Mouse (Mus musculus) heart, embryonic 15.5 days (tissue): ENCODE measurements around the gene D11Wsu47e. TPM values are rescaled to one million over a fixed set of nuclear protein-coding genes. Genes with fewer than 3 reads are reported as not detected.

Experiments used
- ATAC-seq: fragments of 200-750 bp; cut with Nextera tagmentation; replicated peaks from 2 replicates; pipeline ENCODE4 v1.8.0; 2017; ENCODE audit warnings: low read depth, moderate TSS enrichment; ENCODE audit not compliant: insufficient number of reproducible peaks, insufficient read depth, low FRiP score
- H3K27ac ChIP-seq: fragments of 300-500 bp; sonication (generic); 2 replicates; pipeline ENCODE4 v1.5.1; 2015; ENCODE audit warnings: mild to moderate bottlenecking, inconsistent platforms
- H3K27me3 ChIP-seq: fragments of 300-500 bp; sonication (generic); 2 replicates; pipeline ENCODE4 v1.6.1; 2015; ENCODE audit warnings: inconsistent platforms
- H3K36me3 ChIP-seq: fragments of 300-500 bp; sonication (generic); 2 replicates; pipeline ENCODE4 v1.6.1; 2015; ENCODE audit warnings: mild to moderate bottlenecking, inconsistent platforms
- H3K4me1 ChIP-seq: fragments of 300-500 bp; sonication (generic); replicated peaks from 2 replicates; pipeline ENCODE4 v1.6.1; 2015; ENCODE audit warnings: inconsistent platforms
- H3K4me2 ChIP-seq: fragments of 300-500 bp; sonication (generic); 2 replicates; pipeline ENCODE4 v1.6.1; 2015; ENCODE audit warnings: inconsistent platforms, mild to moderate bottlenecking, moderate library complexity
- H3K4me3 ChIP-seq: fragments of 300-500 bp; sonication (generic); 2 replicates; pipeline ENCODE4 v1.5.1; 2015; ENCODE audit warnings: mild to moderate bottlenecking, inconsistent platforms
- H3K9ac ChIP-seq: fragments of 300-500 bp; sonication (generic); 2 replicates; pipeline ENCODE4 v1.6.1; 2015; ENCODE audit warnings: mild to moderate bottlenecking, inconsistent platforms
- H3K9me3 ChIP-seq: fragments of 300-500 bp; sonication (generic); replicated peaks from 2 replicates; pipeline ENCODE4 v1.6.1; 2016; ENCODE audit warnings: inconsistent platforms
- WGBS: fragments of 180-500 bp; shearing (Covaris S2); methylation state at CpG from one replicate; pipeline ENCODE4 v1.1.7; 2015; ENCODE audit warnings: mixed read lengths; 5-methylcytosine and 5-hydroxymethylcytosine counted together
- polyA plus RNA-seq: library from polyadenylated mRNA; unstranded; fragments of >200 nt; fragmentation: Nextera tagmentation; extraction: Ambion mirVana; gene quantifications from 2 replicates; pipeline ENCODE4 v1.2.1, GENCODE M21; 2015

D11Wsu47e gene
- polyA plus RNA-seq, 1 experiment from 2014 or later, result 13.8 TPM

DNA sequence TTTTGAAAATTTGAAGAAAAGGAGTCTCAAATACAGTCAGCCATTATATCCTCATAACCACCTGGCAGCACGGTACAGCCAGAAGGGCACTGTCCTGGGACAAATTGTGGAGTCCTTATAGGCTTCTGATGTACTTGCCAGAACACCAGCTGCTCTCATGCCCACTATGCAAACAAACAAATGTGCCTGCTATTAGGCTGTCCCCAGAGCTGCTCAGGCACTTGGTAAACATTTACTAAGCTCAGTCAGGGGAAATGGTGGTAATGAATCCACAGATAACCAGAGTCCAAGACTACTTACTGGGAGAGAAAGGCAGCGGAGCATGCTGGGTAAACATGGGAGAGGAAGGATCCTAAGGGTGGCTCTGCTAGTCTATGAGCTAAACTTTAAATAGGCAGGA is 17.1 kb upstream of the D11Wsu47e start:
- no peaks in the 10 kb centered on the region for H3K9me3 ChIP-seq
- 67% methylated on average over 2 of the region's 2 CpGs for WGBS
- no peak overlapping the region for H3K4me2 ChIP-seq
- no peaks in the 10 kb centered on the region for H3K27me3 ChIP-seq
- no peak overlapping the region for H3K27ac ChIP-seq
- peaks cover 34% of the 10 kb centered on the region for H3K36me3 ChIP-seq
- H3K4me3 ChIP-seq, result no peak overlapping the region
- H3K9ac ChIP-seq, result no peak overlapping the region
- ATAC-seq, result no peak
- peaks cover 19% of the 10 kb centered on the region for H3K4me1 ChIP-seq

DNA sequence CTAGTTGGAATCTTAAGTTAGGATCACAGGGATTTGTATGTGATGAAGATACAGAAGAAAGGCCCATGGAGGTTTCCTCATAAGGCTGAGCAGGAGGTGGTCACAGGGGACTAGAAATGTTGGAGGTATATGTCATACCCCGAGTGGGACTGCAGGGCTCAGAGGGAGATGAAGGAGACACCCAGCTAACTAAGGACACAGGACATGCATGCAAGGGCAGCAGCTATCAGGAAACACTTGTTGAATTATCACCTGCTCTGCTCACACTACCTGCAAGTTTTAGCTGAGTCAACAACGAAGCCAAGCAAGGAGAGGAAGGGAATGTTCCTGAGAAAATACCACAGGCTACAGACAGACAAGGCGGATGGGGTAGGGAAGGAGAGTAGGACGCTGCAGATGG is 16.5 kb upstream of the D11Wsu47e start:
- peaks cover 33% of the 10 kb centered on the region for H3K36me3 ChIP-seq
- H3K9me3 ChIP-seq, result no peaks in the 10 kb centered on the region
- H3K9ac ChIP-seq, result no peak overlapping the region
- 69% methylated on average over 4 of the region's 4 CpGs for WGBS
- no peak overlapping the region for H3K27ac ChIP-seq
- no peak for ATAC-seq
- H3K4me2 ChIP-seq, result no peak overlapping the region
- H3K4me1 ChIP-seq, result peaks cover 19% of the 10 kb centered on the region
- H3K4me3 ChIP-seq, result no peak overlapping the region
- no peaks in the 10 kb centered on the region for H3K27me3 ChIP-seq

DNA sequence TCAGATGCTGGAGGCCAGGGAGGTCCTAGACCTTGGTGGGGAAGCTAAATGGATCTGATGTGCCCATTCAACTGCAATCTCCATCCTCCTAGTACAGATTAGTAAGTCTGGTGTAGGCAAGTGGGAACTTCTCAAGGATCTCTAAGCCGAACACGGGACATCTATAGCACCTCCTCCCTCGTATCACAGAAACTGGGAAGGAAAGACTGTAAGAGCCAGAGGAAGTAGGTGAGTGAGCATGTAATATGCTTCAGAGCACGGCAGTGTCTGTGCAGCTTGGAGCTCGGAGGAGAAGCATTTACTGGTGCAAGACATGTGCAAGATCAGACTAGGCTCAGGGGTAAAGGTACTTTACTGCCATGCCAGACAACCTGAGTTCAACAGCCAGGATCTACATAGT is 15.4 kb upstream of the D11Wsu47e start:
- 74% methylated on average over 5 of the region's 5 CpGs for WGBS
- Histone ChIP-seq H3K4me2 (no peak overlapping the region), H3K36me3 (peaks cover 24% of the 10 kb centered on the region), H3K4me1 (peaks cover 27% of the 10 kb centered on the region), H3K9me3 (no peaks in the 10 kb centered on the region), H3K27me3 (no peaks in the 10 kb centered on the region), H3K4me3 (no peak overlapping the region), H3K9ac (no peak overlapping the region), H3K27ac (no peak overlapping the region)
- ATAC-seq, result no peak

GRCm38 (mm10) chr11:113669711-113670110 is 14.5 kb upstream of the D11Wsu47e start:
- Histone ChIP-seq H3K27ac (no peak overlapping the region), H3K27me3 (no peaks in the 10 kb centered on the region), H3K4me1 (peaks cover 31% of the 10 kb centered on the region), H3K9ac (no peak overlapping the region), H3K36me3 (peaks cover 22% of the 10 kb centered on the region), H3K4me3 (no peak overlapping the region), H3K4me2 (no peak overlapping the region), H3K9me3 (no peaks in the 10 kb centered on the region)
- 67% methylated on average over 4 of the region's 4 CpGs for WGBS
- ATAC-seq, result no peak

GRCm38 (mm10) chr11:113673614-113674013 is 10.6 kb upstream of the D11Wsu47e start:
- peaks cover 26% of the 10 kb centered on the region for H3K4me1 ChIP-seq
- H3K4me3 ChIP-seq, result no peak overlapping the region
- no peaks in the 10 kb centered on the region for H3K27me3 ChIP-seq
- H3K4me2 ChIP-seq, result no peak overlapping the region
- peaks cover 32% of the 10 kb centered on the region for H3K36me3 ChIP-seq
- 55% methylated on average over 4 of the region's 4 CpGs for WGBS
- H3K9ac ChIP-seq, result no peak overlapping the region
- peak overlapping the region; percentile 69 for H3K27ac ChIP-seq
- no peak for ATAC-seq
- H3K9me3 ChIP-seq, result no peaks in the 10 kb centered on the region

DNA sequence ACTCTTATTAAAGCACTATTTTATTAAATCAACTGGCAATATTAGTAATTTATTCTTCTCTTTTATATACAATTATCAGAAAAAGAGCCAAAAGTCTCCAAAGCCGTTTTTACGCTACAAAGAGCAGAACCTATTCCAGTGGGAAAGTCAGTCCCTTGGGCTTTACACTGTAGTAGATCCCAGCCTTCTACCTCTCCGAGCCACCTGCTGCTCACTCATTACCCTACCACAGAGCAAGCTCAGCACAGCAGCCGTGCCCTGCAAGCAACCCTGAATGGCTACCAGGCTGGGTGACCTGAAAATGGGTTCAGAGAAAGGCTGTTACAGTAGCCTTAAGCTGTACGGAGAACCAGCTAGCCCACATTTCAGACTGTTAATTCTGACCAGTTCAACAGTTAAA is 9.6 kb upstream of the D11Wsu47e start:
- H3K27ac ChIP-seq, result no peak overlapping the region
- no peak overlapping the region for H3K9ac ChIP-seq
- no peak overlapping the region for H3K4me2 ChIP-seq
- peaks cover 28% of the 10 kb centered on the region for H3K4me1 ChIP-seq
- peaks cover 30% of the 10 kb centered on the region for H3K36me3 ChIP-seq
- H3K9me3 ChIP-seq, result no peaks in the 10 kb centered on the region
- 86% methylated on average over 5 of the region's 5 CpGs for WGBS
- ATAC-seq, result no peak
- H3K27me3 ChIP-seq, result no peaks in the 10 kb centered on the region
- no peak overlapping the region for H3K4me3 ChIP-seq

DNA sequence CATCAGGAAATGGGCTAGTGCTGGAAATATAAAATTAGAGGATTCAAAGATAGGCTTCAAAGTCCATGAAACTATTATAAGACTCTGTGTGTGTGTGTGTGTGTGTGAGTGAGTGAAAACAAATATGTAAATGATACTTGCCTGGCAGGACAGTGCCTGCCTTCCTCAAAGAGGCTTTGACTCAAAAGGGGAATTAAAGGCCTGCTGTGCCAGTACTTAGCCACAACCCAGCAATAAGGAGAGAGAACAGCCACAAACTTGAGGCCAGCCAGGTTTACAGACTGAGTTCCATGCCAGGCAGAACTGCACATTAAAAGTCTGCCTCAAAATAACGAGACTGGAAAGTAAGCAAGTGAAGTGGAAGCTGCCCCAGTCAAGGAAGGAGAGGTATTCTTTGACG is 7.4 kb upstream of the D11Wsu47e start:
- no peak overlapping the region for H3K27ac ChIP-seq
- 82% methylated on average over 2 of the region's 2 CpGs for WGBS
- peaks cover 22% of the 10 kb centered on the region for H3K36me3 ChIP-seq
- peaks cover 42% of the 10 kb centered on the region for H3K4me1 ChIP-seq
- H3K9me3 ChIP-seq, result no peaks in the 10 kb centered on the region
- H3K27me3 ChIP-seq, result no peaks in the 10 kb centered on the region
- no peak overlapping the region for H3K9ac ChIP-seq
- H3K4me2 ChIP-seq, result no peak overlapping the region
- no peak overlapping the region for H3K4me3 ChIP-seq
- no peak for ATAC-seq

- no peak overlapping the region for H3K4me3 ChIP-seq
- peaks cover 46% of the 10 kb centered on the region for H3K4me1 ChIP-seq
- no peaks in the 10 kb centered on the region for H3K9me3 ChIP-seq
- ATAC-seq, result no peak
- peaks cover 20% of the 10 kb centered on the region for H3K36me3 ChIP-seq
- no peak overlapping the region for H3K4me2 ChIP-seq
- WGBS, result 96% methylated on average over 2 of the region's 2 CpGs
- no peaks in the 10 kb centered on the region for H3K27me3 ChIP-seq
- H3K9ac ChIP-seq, result no peak overlapping the region
- H3K27ac ChIP-seq, result no peak overlapping the region
Measured at GRCm38 (mm10) chr11:113677378-113677777, 6.8 kb upstream of the D11Wsu47e start.

GRCm38 (mm10) chr11:113678373-113678772 is 5.8 kb upstream of the D11Wsu47e start:
- H3K27ac ChIP-seq, result peak overlapping the region; percentile 80

DNA sequence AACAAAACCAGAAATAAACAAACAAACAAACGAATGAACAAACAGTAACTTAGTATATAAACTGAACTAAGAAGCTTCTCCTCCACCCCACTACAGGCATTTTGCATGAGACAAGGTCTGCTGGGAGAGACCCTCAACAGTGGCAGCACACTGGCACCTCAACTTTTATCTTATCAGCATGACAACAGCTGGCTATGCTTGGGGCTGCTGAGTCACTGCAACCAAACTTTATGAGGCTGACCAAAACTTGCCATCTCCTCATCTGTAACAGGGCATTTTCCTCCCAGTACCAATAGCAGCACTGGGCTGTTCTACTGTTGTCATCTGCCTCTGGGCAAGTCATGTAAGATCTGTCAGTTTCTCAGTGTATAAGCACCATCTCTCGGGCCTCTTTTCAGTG is 3.3 kb upstream of the D11Wsu47e start:
- no peak overlapping the region for H3K9ac ChIP-seq
- H3K4me2 ChIP-seq, result no peak overlapping the region
- H3K36me3 ChIP-seq, result peaks cover 10% of the 10 kb centered on the region
- ATAC-seq, result no peak
- peaks cover 47% of the 10 kb centered on the region for H3K4me1 ChIP-seq
- no peak overlapping the region for H3K27ac ChIP-seq
- H3K9me3 ChIP-seq, result no peaks in the 10 kb centered on the region
- H3K27me3 ChIP-seq, result no peaks in the 10 kb centered on the region
- no peak overlapping the region for H3K4me3 ChIP-seq
- WGBS, result 60% methylated on average over 2 of the region's 2 CpGs

More at GRCm38 (mm10) chr11:113678373-113678772, 5.8 kb upstream of the D11Wsu47e start:
- 56% methylated on average over 8 of the region's 8 CpGs for WGBS
- no peak; the same call in 1 of the 2 replicates for ATAC-seq
- no peaks in the 10 kb centered on the region for H3K9me3 ChIP-seq
- H3K36me3 ChIP-seq, result peaks cover 19% of the 10 kb centered on the region
- no peak overlapping the region for H3K9ac ChIP-seq
- no peaks in the 10 kb centered on the region for H3K27me3 ChIP-seq
- peaks cover 44% of the 10 kb centered on the region for H3K4me1 ChIP-seq
- H3K4me2 ChIP-seq, result 0 out of 2 replicates have a peak overlapping the region, but pooled peaks have one; percentile 6
- H3K4me3 ChIP-seq, result no peak overlapping the region

GRCm38 (mm10) chr11:113681979-113682378 is 2.2 kb upstream of the D11Wsu47e start:
- H3K27ac ChIP-seq, result no peak overlapping the region
- H3K4me2 ChIP-seq, result peak overlapping the region; percentile 87
- peaks cover 52% of the 10 kb centered on the region for H3K4me1 ChIP-seq
- H3K4me3 ChIP-seq, result peak overlapping the region; percentile 98
- no peaks in the 10 kb centered on the region for H3K9me3 ChIP-seq
- no peak overlapping the region for H3K9ac ChIP-seq
- no peak for ATAC-seq
- H3K27me3 ChIP-seq, result no peaks in the 10 kb centered on the region
- H3K36me3 ChIP-seq, result no peaks in the 10 kb centered on the region; the same call in 1 of the 2 replicates

DNA sequence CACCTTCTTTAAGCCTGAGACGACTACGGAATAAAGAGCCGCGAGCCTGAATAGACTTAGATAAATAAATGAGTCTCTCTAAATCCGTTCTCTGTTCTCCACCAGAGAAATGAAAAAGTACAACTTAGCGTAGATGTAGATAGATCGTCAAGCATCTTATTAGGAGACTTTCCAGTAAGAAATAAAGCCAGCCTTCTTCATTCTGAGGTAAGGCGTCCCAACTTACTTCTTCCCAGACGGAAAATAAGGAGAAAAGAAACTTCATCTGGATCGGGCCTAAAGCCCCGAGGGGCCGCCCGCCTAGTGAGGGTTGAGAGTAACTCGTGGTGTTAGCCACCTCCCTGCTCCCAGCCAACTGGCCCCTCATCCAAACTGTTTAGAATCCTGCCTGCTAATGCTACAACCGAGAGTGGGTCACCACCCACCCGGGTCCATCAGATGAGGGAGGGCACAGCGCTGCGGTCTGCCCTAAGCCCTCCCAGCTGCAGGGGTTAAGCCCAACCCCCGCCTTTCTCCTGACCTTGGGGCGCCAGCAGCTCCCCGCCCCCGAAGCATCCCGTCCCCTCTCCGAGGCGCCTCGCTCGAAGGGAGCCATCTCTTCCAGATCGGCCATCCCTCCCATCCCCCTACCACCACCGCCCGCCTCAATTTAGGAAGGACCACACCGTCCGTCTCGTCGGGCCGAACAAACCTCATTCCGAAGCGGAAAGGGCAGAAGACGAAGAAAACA is 1.1 kb upstream of the D11Wsu47e start:
- no peaks in the 10 kb centered on the region for H3K9me3 ChIP-seq
- 2% methylated on average over 38 of the region's 38 CpGs for WGBS
- peaks cover under 1% of the 10 kb centered on the region; the same call in 1 of the 2 replicates for H3K36me3 ChIP-seq
- peak overlapping the region; percentile 87 for H3K4me2 ChIP-seq
- H3K27ac ChIP-seq, result peak overlapping the region; percentile 98
- peaks cover 48% of the 10 kb centered on the region for H3K4me1 ChIP-seq
- peak overlapping the region; percentile 98 for H3K4me3 ChIP-seq
- peak; percentile 44 for ATAC-seq
- peak overlapping the region; percentile 95 for H3K9ac ChIP-seq
- H3K27me3 ChIP-seq, result no peaks in the 10 kb centered on the region
